Mouse (Mus musculus) embryonic fibroblast, embryonic 13.5 days (primary cell): Measurements from ENCODE around the gene 4931428F04Rik.

Source experiments
- CTCF ChIP-seq: IDR thresholded peaks from 2 replicates; pipeline ENCODE4 v1.5.1; 2011; ENCODE audit warnings: mild to moderate bottlenecking, control low read depth, low read length, moderate library complexity, borderline replicate concordance; ENCODE audit not compliant: insufficient read depth
- POLR2A ChIP-seq: IDR thresholded peaks from 2 replicates; pipeline ENCODE4 v1.6.1; 2011; ENCODE audit warnings: low read depth, mild to moderate bottlenecking, control low read depth, low read length, moderate library complexity

- 0 out of 2 replicates have a peak, but pooled peaks have one; percentile 2 for TF ChIP-seq POLR2A
- no peak for TF ChIP-seq CTCF
Measured at GRCm38 (mm10) chr8:105303874-105304273, 14.2 kb upstream of the 4931428F04Rik start.
